Mouse (Mus musculus) layer of hippocampus, postnatal 36 days (tissue): ENCODE data around the gene Tgtp2. TPM values are rescaled to one million over a fixed set of nuclear protein-coding genes. Genes with fewer than 3 reads are reported as not detected.
"Not testable (repeated sequence)": the region's sequence is repeated elsewhere in the genome, so short reads cannot be mapped to it uniquely, and the experiment has no call there.

Experiments
- DNase-seq, 2 experiments: peaks; one replicate each; pipeline ENCODE4 v3.0.0; 2022
- total RNA-seq, 2 experiments: library from RNA; stranded (reverse); gene quantifications; 2 replicates each; pipeline ENCODE4 v1.2.3; 2021

Gene Tgtp2
- total RNA-seq = under 1 TPM in 1 of 2 experiments, not detected in 1; 0.87 TPM

- not testable (repeated sequence) for DNase-seq
Observed at GRCm38 (mm10) chr11:49063713-49064469, at the start of gene Tgtp2. Gene Tgtp2, minus strand, starts transcription at chr11:49064206.

GRCm38 (mm10) chr11:49112624-49113219 is 48.7 kb upstream of the Tgtp2 start:
- DNase-seq = peak in 1 of 2 experiments; percentile 5

GRCm38 (mm10) chr11:49111000-49111399 is 47.0 kb upstream of the Tgtp2 start:
- no peak for DNase-seq

- DNase-seq = peak in 1 of 2 experiments; percentile 5
Observed at GRCm38 (mm10) chr11:49108833-49109232, 44.8 kb upstream of the Tgtp2 start.

DNA sequence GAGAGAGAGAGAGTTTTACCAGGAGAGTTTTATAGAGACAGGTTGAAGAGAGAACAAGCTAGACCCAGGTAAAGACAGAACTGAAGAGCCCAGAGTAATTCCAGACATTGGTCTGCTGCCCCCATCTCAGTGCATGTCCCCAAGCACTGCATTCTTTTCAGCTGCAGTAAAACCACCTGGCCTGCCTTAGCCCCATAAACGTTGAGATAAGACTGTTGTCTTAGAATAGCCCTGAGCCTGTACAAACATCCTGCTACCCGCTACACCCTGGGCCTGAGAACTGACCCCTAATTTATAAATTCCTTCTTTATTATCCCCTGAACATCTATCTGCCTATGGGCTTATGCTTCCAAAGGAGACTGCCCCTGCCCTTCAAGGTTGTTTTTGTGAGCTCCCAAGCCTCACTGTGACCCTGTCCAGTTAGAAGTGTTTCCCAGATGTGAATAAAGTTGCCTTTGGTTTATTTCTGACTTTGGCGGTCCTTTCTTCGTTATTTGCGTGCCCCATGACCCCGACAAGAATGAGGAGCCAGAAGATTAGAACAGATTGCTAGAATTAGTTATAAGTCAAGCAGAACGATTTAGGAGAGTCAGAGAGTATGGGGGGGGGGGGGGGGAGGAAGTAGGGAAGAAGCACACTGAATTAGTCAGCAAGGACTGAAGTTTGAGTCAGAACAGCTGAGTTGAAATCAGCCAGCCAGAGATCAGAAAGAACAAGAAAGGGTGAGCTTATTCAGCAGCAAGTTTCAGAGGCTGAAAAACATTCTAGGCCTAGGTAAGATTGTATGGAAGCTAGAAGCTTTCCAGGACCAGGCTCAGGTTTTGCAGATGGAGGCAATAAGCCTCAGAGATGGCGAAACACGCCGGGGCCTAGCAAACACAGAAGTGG is 43.9 kb upstream of the Tgtp2 start:
- no peak for DNase-seq

DNA sequence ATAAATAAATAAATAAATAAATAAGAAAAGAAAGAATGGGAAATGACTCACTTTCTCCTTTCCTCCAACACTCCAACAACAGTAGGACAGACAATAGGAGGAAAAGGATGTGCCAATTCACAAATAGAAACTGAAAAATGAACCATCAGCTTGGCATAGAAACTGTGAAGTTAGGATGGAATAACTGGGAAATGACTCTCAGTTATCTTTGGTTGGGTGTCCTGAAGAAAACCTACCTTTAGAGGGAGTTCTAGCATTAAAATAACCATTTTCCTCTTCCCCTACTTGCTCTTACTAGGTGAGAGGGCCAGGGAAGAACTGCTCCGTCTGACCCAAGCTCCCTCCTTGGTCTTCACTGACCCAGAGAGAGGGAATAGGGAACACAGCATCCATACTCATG is 41.7 kb upstream of the Tgtp2 start:
- DNase-seq = no peak

DNA sequence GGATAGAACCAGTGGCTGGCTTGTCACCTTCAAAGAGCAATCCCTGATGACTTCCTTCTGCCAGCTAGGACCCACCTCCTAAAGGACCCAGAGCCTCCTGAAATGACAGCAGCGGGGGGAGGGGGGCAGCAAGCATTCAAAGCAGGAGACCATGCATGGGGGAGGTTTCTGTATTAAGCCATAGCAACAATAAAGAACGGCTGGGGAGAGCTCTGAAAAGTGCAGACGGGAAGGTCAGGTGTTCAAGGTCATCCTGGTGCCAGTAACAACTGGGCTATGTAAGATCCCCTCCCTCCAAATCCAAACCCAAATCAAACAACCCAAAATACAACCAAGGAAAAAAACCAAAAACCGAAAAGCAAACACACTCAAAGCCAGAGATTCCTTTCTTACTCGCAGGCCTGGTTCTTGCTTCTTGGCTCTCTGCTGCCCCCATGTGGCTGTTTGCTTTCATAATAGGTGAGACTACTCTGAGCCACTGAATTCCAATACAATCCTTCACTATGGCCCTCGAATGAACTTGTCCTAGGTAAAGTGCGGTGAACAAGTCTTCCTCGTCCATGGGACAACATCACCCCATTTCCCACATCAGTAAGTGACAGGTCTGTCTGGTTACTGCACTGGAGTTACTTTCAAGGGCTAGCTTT is 39.2 kb upstream of the Tgtp2 start:
- peak; percentile 72 to 73 for DNase-seq

DNA sequence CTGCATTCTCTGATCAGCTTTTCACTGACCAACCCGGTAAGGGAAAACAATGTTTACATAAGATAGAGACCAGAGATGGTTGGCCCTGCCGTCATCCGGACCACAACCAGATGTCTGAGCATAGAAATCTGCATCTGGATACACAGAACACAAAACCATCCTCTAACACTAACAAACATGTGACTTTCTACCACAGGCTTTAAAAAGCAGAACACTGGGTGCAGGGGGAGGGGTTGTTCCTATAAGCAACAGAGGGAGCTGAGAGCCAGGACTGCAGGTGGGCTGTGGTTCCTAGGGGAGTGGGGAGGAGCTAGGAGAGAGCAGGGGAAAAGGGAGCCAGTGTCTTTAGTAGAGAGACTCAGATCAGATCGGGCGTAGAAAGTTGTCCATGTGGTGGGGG is 37.5 kb upstream of the Tgtp2 start:
- no peak for DNase-seq

DNA sequence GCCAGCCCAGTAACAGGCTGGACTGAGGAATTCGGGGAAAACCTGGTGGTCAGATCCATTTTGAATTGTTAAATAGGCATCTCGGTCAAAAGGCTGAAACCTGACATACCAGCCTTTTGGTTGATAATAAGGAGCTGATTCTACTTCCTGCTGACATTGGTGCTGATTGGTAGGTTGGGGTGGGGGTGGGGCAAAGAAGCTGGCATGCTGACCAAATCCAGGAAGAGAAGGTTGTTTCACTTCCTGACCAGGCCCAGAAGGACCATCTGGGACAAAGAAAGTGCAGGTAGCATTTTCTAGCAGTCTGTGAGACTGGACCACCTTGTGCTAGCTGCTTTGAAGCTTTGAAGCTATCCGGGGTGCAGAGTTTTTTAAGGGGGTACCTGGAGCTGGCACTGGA is 36.4 kb upstream of the Tgtp2 start:
- no peak for DNase-seq

- no peak for DNase-seq
Observed at GRCm38 (mm10) chr11:49095367-49095766, 31.4 kb upstream of the Tgtp2 start.

- no peak for DNase-seq
Observed at GRCm38 (mm10) chr11:49093861-49094660, 30.1 kb upstream of the Tgtp2 start.

DNA sequence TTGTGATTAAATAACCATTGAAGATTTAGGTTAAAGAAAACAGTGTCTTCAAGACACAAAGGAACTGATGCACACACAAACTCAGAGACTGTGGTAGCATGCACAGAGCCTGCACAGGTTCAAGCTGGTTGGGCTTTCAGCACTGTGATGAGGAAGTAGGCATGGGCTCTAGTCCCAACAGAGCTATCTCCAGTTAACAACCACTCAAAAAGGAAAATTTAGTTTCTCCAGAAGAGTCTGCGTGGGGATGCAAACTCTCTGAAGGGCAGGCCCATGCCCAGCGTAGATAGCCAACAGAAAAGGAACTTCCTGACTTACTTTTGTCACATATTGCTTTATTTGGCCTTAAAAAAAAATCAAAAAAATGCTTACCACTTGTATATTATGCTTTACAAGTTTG is 28.8 kb upstream of the Tgtp2 start:
- DNase-seq = no peak

- no peak for DNase-seq
Observed at GRCm38 (mm10) chr11:49092053-49092586, 28.1 kb upstream of the Tgtp2 start.

DNA sequence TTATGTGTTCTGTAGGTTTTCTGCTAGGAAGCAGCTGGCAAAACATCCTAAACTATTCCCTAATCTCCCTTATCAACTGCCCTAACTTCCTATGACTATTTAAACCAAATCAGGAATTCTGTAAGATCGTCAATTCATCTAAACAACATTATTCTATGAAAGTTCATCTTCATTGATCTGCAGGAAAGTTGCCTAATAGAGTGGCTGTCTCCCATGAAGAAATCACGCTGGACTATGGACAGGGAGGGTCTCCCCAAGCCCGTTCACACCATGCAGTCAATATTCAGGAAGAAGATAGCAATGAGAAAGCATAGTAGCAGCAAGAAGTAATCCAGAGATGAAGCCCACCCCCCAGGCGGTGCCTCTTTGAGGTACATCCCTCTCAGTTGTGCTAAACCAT is 27.2 kb upstream of the Tgtp2 start:
- no peak for DNase-seq

- DNase-seq = no peak
Observed at GRCm38 (mm10) chr11:49090551-49090950, 26.5 kb upstream of the Tgtp2 start.

DNA sequence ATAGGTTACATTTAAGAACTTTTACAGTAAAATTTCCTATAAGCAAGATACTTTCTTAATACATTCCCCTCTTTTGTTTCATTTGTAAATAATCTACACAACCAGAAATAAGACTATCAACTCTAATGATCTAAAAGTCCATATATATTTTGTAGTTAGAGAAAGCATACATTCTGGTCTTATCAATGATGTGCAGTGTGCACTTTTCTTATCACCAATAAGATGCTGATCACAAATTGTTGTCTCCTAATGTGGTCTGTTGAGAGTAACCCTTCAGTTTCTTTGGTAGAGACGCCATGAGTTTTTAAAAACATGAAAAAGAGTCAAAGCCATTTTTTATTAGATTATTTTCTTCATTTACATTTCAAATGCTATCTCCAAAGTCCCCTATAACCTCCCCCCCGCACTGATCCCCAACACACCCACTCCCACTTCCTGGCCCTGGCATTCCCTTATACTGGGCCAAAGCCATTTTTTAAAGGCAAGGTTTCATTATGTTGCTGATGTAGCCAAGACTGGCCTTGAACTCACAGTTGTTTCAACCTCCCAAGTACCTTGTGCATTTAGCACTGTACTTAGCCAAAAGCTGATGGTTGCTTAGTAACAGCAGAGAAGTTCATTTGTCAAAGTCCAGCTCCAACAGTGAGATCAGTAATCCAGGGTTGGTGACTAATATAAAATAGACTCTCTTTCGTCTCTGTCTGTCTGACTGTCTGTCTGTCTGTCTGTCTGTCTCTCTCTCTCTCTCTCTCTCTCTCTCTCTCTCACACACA is 25.9 kb upstream of the Tgtp2 start:
- DNase-seq = no peak

DNA sequence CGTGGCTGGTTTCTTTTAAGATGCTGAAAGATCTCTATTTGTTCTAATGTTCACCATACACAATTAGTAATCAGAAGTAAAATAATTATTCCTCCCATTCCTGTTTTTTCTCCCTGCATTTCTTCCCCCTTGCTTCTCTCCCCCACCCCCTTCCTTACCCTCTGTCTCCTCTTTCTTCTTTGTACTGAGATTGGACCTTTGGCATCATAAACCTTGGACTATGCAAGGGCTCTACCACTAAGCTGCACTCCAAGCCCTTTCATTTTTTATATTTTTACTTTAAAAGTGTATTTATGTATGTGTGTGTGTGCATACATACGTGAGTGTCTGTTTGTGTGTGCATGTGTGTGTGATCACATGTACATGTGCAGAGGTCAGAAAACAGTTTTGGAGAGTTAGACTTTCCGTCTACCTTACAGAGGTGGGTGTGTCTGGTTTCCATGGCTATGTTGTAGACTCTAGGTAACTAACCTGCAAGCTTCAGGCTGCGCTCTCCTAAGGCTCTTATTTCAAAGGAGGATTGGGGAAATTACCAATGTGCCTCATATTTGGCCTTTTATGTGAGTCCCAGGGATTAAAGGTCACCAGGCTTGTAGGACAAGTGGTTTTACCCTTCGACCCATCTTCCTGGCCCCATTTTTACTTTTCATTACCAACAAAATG is 25.1 kb upstream of the Tgtp2 start:
- DNase-seq = no peak

DNA sequence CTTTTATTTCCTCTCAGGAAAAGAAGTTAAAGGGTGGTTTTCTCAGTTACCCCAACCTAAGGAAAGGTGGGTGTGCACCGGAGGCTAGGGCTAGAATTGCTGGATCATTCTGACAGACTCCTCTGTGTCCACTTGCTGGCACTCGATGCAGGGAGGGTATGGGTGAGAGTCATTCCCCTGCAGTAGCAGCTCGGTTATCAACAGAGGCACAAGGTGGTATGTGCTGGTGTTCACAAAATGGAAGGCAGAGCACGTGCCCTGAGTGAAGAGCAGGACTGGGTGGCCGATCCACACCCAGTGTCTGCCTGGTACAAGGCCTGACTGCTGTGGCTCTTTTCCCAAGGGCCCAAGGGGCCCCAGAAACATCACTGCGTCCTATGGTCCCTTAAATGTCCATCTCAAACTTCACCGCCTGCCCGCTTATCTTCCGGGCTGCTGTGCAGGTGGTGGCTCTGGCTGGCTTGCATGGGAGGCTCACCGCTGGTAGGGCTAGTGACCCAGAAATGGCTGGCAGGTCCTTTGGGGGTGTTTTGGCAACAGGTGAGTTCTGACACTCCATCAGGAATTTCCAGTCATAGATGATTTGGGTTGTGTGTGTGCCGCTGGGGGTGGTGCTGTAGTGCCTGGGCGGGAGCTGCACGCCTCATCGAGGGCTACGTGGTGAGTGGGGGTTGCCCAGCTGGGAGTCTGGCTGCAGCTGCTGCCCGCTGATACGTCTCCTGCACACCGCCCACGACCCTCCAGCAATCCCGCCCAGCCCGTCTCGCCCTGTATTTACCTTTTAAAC is 24.0 kb upstream of the Tgtp2 start:
- DNase-seq = no peak

- DNase-seq = no peak
Observed at GRCm38 (mm10) chr11:49086858-49087361, 22.9 kb upstream of the Tgtp2 start.
